Mouse (Mus musculus) brain, embryonic 14.5 days (tissue): ENCODE results near the gene Tmco3. TPM values are rescaled to one million over a fixed set of nuclear protein-coding genes. Genes with fewer than 3 reads are reported as not detected.

Source experiments
- DNase-seq: peaks from one replicate; pipeline ENCODE4 v3.0.0-alpha.2; 2011; ENCODE audit warnings: low read depth
- CTCF ChIP-seq: fragments of 200-500 bp; IDR thresholded peaks from 2 replicates; pipeline ENCODE4 v1.5.1; 2012; ENCODE audit warnings: inconsistent platforms, mild to moderate bottlenecking, moderate library complexity, borderline replicate concordance; ENCODE audit not compliant: insufficient read depth, insufficient read length; ENCODE audit errors: extremely low read depth
- POLR2A ChIP-seq: fragments of 200-500 bp; IDR thresholded peaks from 2 replicates; pipeline ENCODE4 v1.6.1; 2012; ENCODE audit warnings: mild to moderate bottlenecking, inconsistent platforms, borderline replicate concordance; ENCODE audit not compliant: poor library complexity, insufficient read depth, insufficient read length, severe bottlenecking; ENCODE audit errors: extremely low read depth
- polyA plus RNA-seq: library from polyadenylated mRNA; depleted of rRNA; stranded (reverse); fragments of >200 nt; gene quantifications from 2 replicates; pipeline ENCODE4 v1.2.3, GENCODE M21; 2012; rRNA removed

The Tmco3 gene
- polyA plus RNA-seq, 1 experiment: 35.5 TPM

DNA sequence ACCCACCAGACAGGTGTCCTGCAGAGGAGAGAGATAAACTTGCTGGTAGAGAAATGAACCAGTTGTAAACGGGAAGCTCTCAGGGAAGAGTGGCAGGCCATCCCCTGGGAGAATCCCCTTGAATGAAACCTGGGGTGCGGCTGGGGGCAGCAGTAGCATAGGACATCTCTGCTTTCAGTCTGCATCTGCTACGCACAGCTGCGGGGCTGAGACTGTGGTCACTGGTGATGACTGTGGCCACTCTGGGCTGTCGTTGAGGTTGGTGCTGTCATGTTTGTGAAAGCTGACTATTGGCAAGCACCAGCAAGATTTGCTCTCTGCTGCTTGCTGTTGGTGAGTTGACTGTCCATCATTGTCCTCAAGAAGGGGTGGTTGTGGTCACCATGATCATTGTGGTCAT is 63.6 kb downstream of the Tmco3 start:
- TF ChIP-seq CTCF (no peak), POLR2A (no peak)
- DNase-seq: no peak

DNA sequence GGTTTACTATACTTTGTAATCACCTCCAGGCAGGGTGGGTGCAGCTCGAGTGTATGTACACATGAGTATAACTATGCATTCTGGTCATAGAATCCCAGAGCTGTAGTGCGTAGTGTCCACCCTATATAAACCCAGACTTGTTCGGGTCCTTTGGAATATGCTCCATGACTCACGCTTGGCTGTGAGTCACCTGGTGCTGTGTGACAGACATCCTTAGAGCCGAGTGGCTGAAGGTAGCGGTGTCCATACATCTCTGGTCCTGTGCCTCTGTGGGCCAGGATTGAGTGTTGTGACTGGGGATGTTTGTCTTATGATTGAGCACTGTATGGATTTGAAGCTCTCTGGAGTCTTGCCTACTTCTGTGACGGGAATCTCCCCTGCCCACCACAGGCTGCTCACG is 64.6 kb downstream of the Tmco3 start:
- DNase-seq: no peak
- no peak for TF ChIP-seq CTCF
- TF ChIP-seq POLR2A: no peak

DNA sequence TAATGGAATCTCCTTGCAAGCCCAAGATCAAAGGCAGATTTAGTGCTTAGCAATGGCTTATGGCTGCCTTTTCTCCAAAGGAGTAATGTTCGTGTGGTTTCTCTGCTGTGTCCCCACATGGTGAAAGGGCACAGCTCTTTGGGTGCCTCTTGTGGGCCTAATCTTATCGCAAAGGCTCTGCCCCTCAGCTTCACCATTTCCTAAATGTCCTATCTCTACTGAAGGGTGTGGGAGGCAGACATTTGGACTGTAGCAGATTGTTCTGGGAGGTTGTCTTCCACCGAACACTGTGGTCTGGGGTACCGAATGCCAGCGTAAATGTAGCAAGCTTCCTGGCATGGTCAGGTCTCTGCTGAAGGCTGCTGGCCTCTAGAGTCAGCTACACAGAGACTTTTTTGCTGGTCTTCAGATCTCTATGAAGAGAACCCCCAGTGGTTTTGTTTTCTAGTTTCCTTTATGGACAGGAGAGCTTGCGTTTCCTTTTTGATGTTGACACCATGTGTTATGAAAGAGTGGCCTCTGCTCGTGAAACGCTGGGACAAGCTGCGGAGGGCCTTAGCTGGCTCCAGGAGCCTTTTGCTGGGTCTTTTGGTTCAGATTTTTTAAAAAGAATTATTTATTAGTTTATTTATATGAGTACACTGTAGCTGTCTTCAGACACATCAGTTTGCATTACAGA is 65.3 kb downstream of the Tmco3 start:
- TF ChIP-seq CTCF (no peak), POLR2A (no peak)
- no peak for DNase-seq

DNA sequence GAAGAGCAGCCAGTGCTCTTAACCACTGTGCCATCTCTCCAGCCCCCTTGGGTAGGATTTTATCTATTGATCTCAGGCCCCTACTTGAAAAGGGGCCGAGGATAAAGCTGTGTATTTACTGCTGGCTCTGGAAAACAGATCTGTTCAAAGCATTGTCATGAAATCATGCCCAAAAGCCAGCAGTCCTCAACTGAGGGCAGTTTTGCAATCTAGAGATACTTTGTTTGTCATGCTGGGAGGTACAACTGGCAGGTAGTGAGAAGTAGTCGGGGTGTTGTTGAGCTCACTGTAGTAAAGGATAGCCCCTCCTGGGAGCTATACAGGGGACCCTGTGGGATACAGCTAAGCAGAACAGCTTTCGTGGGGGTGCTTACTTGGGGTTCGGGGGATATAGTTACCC is 65.9 kb downstream of the Tmco3 start:
- no peak for DNase-seq
- TF ChIP-seq CTCF: no peak
- TF ChIP-seq POLR2A: no peak

DNA sequence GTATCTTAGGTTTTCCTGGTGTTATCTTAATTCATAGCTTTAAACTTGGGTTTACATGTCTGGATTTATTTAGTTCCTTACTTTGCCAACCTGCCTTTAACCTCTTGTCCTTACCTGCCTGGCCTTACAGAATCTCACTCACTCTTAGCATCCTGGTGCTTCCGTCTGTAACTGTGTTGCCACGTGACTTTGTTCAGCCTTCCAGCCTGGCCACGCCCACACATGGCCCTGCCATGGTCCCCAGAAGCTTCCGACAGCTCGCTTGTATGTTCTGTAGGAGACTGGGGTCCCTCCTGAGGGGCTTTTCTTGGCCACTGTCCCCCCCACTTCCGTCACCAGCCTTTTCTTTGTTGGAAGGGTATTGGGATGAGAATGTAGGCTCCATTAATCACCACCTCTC is 68.2 kb downstream of the Tmco3 start:
- DNase-seq: no peak
- TF ChIP-seq POLR2A: no peak
- TF ChIP-seq CTCF: no peak

DNA sequence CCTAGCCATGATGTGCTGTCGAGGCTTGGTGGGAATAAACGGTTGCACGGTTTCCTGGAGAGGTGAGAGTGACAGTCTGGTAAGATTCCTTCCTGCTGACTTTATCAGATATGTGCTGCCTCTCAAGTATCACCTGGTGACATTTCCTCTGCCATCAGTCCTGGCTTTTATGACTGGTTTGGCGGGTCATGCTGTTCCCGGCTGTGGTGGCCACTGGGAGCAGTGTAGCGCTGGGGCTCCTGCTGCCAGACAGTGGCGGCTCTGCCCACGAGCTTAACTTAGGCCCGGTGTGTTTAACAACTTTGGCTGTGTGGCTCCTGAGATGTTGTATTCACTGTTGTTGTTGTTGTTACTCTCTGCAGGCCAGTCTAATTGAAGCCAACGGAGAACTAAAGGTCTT is 68.7 kb downstream of the Tmco3 start:
- no peak for DNase-seq

DNA sequence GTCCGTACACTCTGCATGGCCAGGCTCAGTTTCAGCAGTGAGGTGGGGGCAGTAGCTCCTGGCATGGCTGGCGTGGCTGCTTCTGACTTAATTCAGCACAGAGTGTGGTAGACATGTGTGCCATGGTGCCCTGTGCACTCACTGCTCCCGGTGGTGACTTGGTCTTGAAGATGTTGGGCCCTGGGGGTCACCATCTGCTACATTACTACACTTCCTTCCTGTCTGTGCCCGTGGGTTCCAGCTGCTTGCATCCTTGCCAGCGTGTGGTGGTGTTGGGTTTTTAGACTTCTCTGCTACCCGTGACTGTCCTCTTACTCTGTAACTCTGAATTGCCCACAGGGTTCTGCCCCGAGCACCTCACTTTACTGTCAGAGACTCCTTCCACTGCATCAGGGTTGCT is 72.2 kb downstream of the Tmco3 start:
- no peak for DNase-seq
- TF ChIP-seq POLR2A (no peak), CTCF (no peak)

More for the DNA sequence above, 68.7 kb downstream of the Tmco3 start:
- TF ChIP-seq POLR2A: no peak
- TF ChIP-seq CTCF: no peak

DNA sequence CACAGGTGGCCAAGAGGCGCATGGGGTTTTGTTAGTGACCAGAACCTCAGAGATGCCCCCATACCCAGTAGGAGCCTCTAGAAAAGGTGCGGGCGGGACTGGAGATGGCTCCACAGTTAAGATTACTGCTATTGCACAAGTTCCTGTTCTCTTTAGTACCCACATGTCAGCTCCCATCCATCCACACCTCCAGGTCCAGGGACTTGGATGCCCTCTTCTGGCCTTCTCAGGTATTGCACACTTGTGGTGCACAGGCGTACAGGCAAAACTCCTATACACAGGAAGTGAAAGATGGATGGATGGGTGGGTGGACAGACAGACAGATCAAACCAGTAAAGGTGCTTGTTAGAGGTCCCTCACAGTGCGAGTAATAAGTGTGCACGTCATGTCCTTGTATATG is 73.9 kb downstream of the Tmco3 start:
- no peak for DNase-seq
- no peak; the same call in 1 of the 2 replicates for TF ChIP-seq CTCF
- no peak for TF ChIP-seq POLR2A

Other genes starting within 250 kb of the Tmco3 start
- gene Proz, start 227.3 kb upstream of the Tmco3 start, polyA plus RNA-seq: 0.12 and 0.15 TPM in 2 replicates
- 38.5 and 40.5 TPM in 2 replicates for gene Pcid2, start 182.7 kb upstream of the Tmco3 start, polyA plus RNA-seq
- 60.6 and 67.6 TPM in 2 replicates for gene Cul4a, start 182.6 kb upstream of the Tmco3 start, polyA plus RNA-seq
- gene Lamp1, start 129.0 kb upstream of the Tmco3 start, polyA plus RNA-seq: 247 and 265 TPM in 2 replicates
- 14.4 and 16.6 TPM in 2 replicates for gene Grtp1, start 87.6 kb upstream of the Tmco3 start, polyA plus RNA-seq
- 0.14 and 0.29 TPM in 2 replicates for gene Adprhl1, start 34.0 kb upstream of the Tmco3 start, polyA plus RNA-seq
- 42.6 and 44.2 TPM in 2 replicates for gene Dcun1d2, start 59 bp upstream of the Tmco3 start, polyA plus RNA-seq
- gene Tfdp1, start 50.6 kb downstream of the Tmco3 start, polyA plus RNA-seq: 142 and 190 TPM in 2 replicates
- gene Atp4b, start 108.6 kb downstream of the Tmco3 start, polyA plus RNA-seq: not detected in 2 replicates
- 0.06 and 0.10 TPM in 2 replicates for gene Grk1, start 116.9 kb downstream of the Tmco3 start, polyA plus RNA-seq
- gene Tmem255b, start 147.0 kb downstream of the Tmco3 start, polyA plus RNA-seq: 0.20 and 0.27 TPM in 2 replicates
- 25.8 and 36.6 TPM in 2 replicates for gene Gas6, start 206.3 kb downstream of the Tmco3 start, polyA plus RNA-seq